ENCODE assay signal across 27 mouse cellular contexts in genomic region chr9:53022096-53022495, GRCm38 (mm10).
"Had no signal": no experiment of that assay in that cellular context is flagged by ENCODE, and none has a peak within 500 bp of the region (broad histone marks: within the 10 kb centered on the region; RNA-seq: fewer than 3 reads in every experiment).

No protein-coding gene starts in this region.

- H3K27ac ChIP-seq: gastrocnemius, adult 2 months; heart, embryonic 10.5 days; hindbrain, embryonic 10.5 days; hindbrain, embryonic 12.5 days; hindbrain, embryonic 14.5 days; intestine, embryonic 15.5 days; limb, embryonic 10.5 days; limb, embryonic 12.5 days; liver, embryonic 13.5 days; liver, embryonic 15.5 days had no signal

- H3K4me3 ChIP-seq: gastrocnemius, adult 2 months; heart, embryonic 10.5 days; heart, embryonic 12.5 days; hindbrain, embryonic 10.5 days; hindbrain, embryonic 12.5 days; intestine, embryonic 15.5 days; limb, embryonic 10.5 days; limb, embryonic 12.5 days; liver, embryonic 13.5 days; liver, embryonic 15.5 days had no signal

- H3K9me3 ChIP-seq: heart, embryonic 10.5 days; heart, embryonic 12.5 days; hindbrain, embryonic 10.5 days; hindbrain, embryonic 12.5 days; intestine, embryonic 15.5 days; limb, embryonic 10.5 days; limb, embryonic 12.5 days; liver, embryonic 13.5 days; liver, embryonic 15.5 days had no signal

- ATAC-seq: inflammation-experienced regulatory T-cells, adult 6 months; intestine, embryonic 15.5 days; intestine, postnatal 0 days had no signal

- H3K9ac ChIP-seq: heart, embryonic 12.5 days; hindbrain, embryonic 12.5 days; hindbrain, embryonic 14.5 days; intestine, embryonic 15.5 days; limb, embryonic 12.5 days; liver, embryonic 13.5 days; liver, embryonic 15.5 days had no signal

- H3K4me2 ChIP-seq: heart, embryonic 12.5 days; hindbrain, embryonic 12.5 days; hindbrain, embryonic 14.5 days; intestine, embryonic 15.5 days; limb, embryonic 12.5 days; liver, embryonic 11.5 days; liver, embryonic 13.5 days; liver, embryonic 15.5 days had no signal

- H3K36me3 ChIP-seq: heart, embryonic 10.5 days; heart, embryonic 12.5 days; hindbrain, embryonic 10.5 days; hindbrain, embryonic 12.5 days; intestine, embryonic 15.5 days; limb, embryonic 10.5 days; limb, embryonic 12.5 days; liver, embryonic 13.5 days; liver, embryonic 15.5 days had no signal

- DNase-seq: gastrocnemius, adult 2 months; gastrocnemius, postnatal 10 days; gastrocnemius, postnatal 25 days; heart, adult 18-20 months; heart, postnatal 10 days; heart, postnatal 4 days; kidney, adult 18-20 months; kidney, adult 8-10 months; kidney, postnatal 10 days; kidney, postnatal 25 days; kidney, postnatal 4 days; layer of hippocampus, adult 9-11 months; layer of hippocampus, postnatal 36 days; liver; liver, embryonic 13.5 days had no signal

- H3K27me3 ChIP-seq: heart, embryonic 12.5 days; hindbrain, embryonic 12.5 days; intestine, embryonic 15.5 days; limb, embryonic 12.5 days; liver, embryonic 13.5 days; liver, embryonic 15.5 days had no signal

- H3K4me1 ChIP-seq: heart, embryonic 10.5 days; heart, embryonic 12.5 days; hindbrain, embryonic 10.5 days; hindbrain, embryonic 12.5 days; intestine, embryonic 15.5 days; limb, embryonic 10.5 days; limb, embryonic 12.5 days; liver, embryonic 13.5 days; liver, embryonic 15.5 days had no signal
